Mouse (Mus musculus) midbrain, embryonic 12.5 days (tissue): ENCODE measurements at regions not wholly inside any gene's neighbourhood (a gene's known extent, or its start where the extent isn't known, plus 50 kb on each side); places are given as distances from the start of the nearest gene placed in this dataset.

Source experiments
- ATAC-seq: fragments of 200-750 bp; cut with Nextera tagmentation; 2 replicates; pipeline ENCODE4 v1.8.0; 2017; ENCODE audit warnings: low read depth, moderate TSS enrichment, moderate library complexity; ENCODE audit not compliant: low FRiP score
- H3K27ac ChIP-seq: fragments of 300-500 bp; sonication (generic); replicated peaks from 2 replicates; pipeline ENCODE4 v1.5.1; 2016; ENCODE audit warnings: mild to moderate bottlenecking
- H3K27me3 ChIP-seq: fragments of 300-500 bp; sonication (generic); 2 replicates; pipeline ENCODE4 v1.6.1; 2016; ENCODE audit warnings: mild to moderate bottlenecking
- H3K36me3 ChIP-seq: fragments of 300-500 bp; sonication (generic); 2 replicates; pipeline ENCODE4 v1.6.1; 2016
- H3K4me1 ChIP-seq: fragments of 300-500 bp; sonication (generic); 2 replicates; pipeline ENCODE4 v1.6.1; 2016
- H3K4me2 ChIP-seq: fragments of 300-500 bp; sonication (generic); replicated peaks from 2 replicates; pipeline ENCODE4 v1.6.1; 2016; ENCODE audit warnings: mild to moderate bottlenecking, moderate library complexity
- H3K4me3 ChIP-seq: fragments of 300-500 bp; sonication (generic); 2 replicates; pipeline ENCODE4 v1.5.1; 2016; ENCODE audit warnings: mild to moderate bottlenecking
- H3K9ac ChIP-seq: fragments of 300-500 bp; sonication (generic); replicated peaks from 2 replicates; pipeline ENCODE4 v1.6.1; 2016; ENCODE audit warnings: mild to moderate bottlenecking, moderate library complexity
- H3K9me3 ChIP-seq: fragments of 300-500 bp; sonication (generic); 2 replicates; pipeline ENCODE4 v1.6.1; 2016; ENCODE audit warnings: mild to moderate bottlenecking
- WGBS: fragments of 180-500 bp; shearing (Covaris S2); methylation state at CpG from one replicate; pipeline ENCODE4 v1.1.7; 2016; 5-methylcytosine and 5-hydroxymethylcytosine counted together

- H3K27me3 ChIP-seq, result no peaks in the 10 kb centered on the region
- H3K9me3 ChIP-seq, result no peaks in the 10 kb centered on the region
- no peaks in the 10 kb centered on the region for H3K4me1 ChIP-seq
- no peaks in the 10 kb centered on the region for H3K36me3 ChIP-seq
- H3K4me3 ChIP-seq, result no peak overlapping the region
- no peak overlapping the region for H3K4me2 ChIP-seq
- 82% methylated on average over 10 of the region's 10 CpGs for WGBS
- no peak overlapping the region for H3K27ac ChIP-seq
- no peak for ATAC-seq
- no peak overlapping the region for H3K9ac ChIP-seq
These were observed 161.5 kb downstream of the Ajap1 start for GRCm38 (mm10) chr4:153321085-153321484.

GRCm38 (mm10) chr4:153320602-153321001, 162.0 kb downstream of the Ajap1 start:
- Histone ChIP-seq H3K27ac (no peak overlapping the region), H3K9me3 (no peaks in the 10 kb centered on the region), H3K27me3 (no peaks in the 10 kb centered on the region), H3K4me3 (no peak overlapping the region), H3K9ac (no peak overlapping the region), H3K4me1 (no peaks in the 10 kb centered on the region), H3K4me2 (no peak overlapping the region), H3K36me3 (no peaks in the 10 kb centered on the region)
- ATAC-seq, result 0 out of 2 replicates have a peak, but pooled peaks have one; percentile 44
- 69% methylated on average over 9 of the region's 9 CpGs for WGBS

- H3K4me1 ChIP-seq, result no peaks in the 10 kb centered on the region
- 75% methylated on average over 16 of the region's 16 CpGs for WGBS
- H3K27me3 ChIP-seq, result no peaks in the 10 kb centered on the region
- H3K9me3 ChIP-seq, result no peaks in the 10 kb centered on the region
- no peak overlapping the region for H3K4me3 ChIP-seq
- ATAC-seq, result no peak
- H3K36me3 ChIP-seq, result no peaks in the 10 kb centered on the region
- no peak overlapping the region for H3K9ac ChIP-seq
- H3K27ac ChIP-seq, result peak overlapping the region; percentile 42; the same call in 1 of the 2 replicates
- no peak overlapping the region for H3K4me2 ChIP-seq
These were observed 165.5 kb downstream of the Ajap1 start for GRCm38 (mm10) chr4:153316964-153317724.

- Histone ChIP-seq H3K27ac (peak overlapping the region; percentile 42; the same call in 1 of the 2 replicates), H3K4me3 (no peak overlapping the region), H3K9me3 (no peaks in the 10 kb centered on the region), H3K4me2 (no peak overlapping the region), H3K36me3 (no peaks in the 10 kb centered on the region), H3K9ac (no peak overlapping the region), H3K4me1 (no peaks in the 10 kb centered on the region), H3K27me3 (no peaks in the 10 kb centered on the region)
- no peak for ATAC-seq
- WGBS, result 83% methylated on average over 4 of the region's 4 CpGs
These were observed 166.1 kb downstream of the Ajap1 start for GRCm38 (mm10) chr4:153316519-153316918.

GRCm38 (mm10) chr4:153313961-153314360, 168.7 kb downstream of the Ajap1 start:
- Histone ChIP-seq H3K4me3 (no peak overlapping the region), H3K27me3 (no peaks in the 10 kb centered on the region), H3K4me2 (no peak overlapping the region), H3K27ac (no peak overlapping the region), H3K9me3 (no peaks in the 10 kb centered on the region), H3K4me1 (no peaks in the 10 kb centered on the region), H3K9ac (no peak overlapping the region), H3K36me3 (no peaks in the 10 kb centered on the region)
- 95% methylated on average over 12 of the region's 12 CpGs for WGBS
- ATAC-seq, result no peak

GRCm38 (mm10) chr4:153311574-153311973, 171.0 kb downstream of the Ajap1 start:
- no peak for ATAC-seq
- Histone ChIP-seq H3K27ac (no peak overlapping the region), H3K9me3 (no peaks in the 10 kb centered on the region), H3K9ac (no peak overlapping the region), H3K4me1 (no peaks in the 10 kb centered on the region), H3K27me3 (no peaks in the 10 kb centered on the region), H3K4me3 (no peak overlapping the region), H3K36me3 (no peaks in the 10 kb centered on the region), H3K4me2 (no peak overlapping the region)
- 56% methylated on average over 5 of the region's 5 CpGs for WGBS

- Histone ChIP-seq H3K4me1 (no peaks in the 10 kb centered on the region), H3K4me3 (no peak overlapping the region), H3K4me2 (no peak overlapping the region), H3K9me3 (no peaks in the 10 kb centered on the region), H3K9ac (no peak overlapping the region), H3K27me3 (no peaks in the 10 kb centered on the region), H3K27ac (no peak overlapping the region), H3K36me3 (no peaks in the 10 kb centered on the region)
- WGBS, result 81% methylated on average over 2 of the region's 2 CpGs
- ATAC-seq, result no peak
These were observed 172.0 kb downstream of the Ajap1 start for GRCm38 (mm10) chr4:153310641-153311040.

- no peak overlapping the region for H3K4me2 ChIP-seq
- H3K4me3 ChIP-seq, result no peak overlapping the region
- no peaks in the 10 kb centered on the region for H3K4me1 ChIP-seq
- no peaks in the 10 kb centered on the region for H3K9me3 ChIP-seq
- no peak overlapping the region for H3K9ac ChIP-seq
- no peaks in the 10 kb centered on the region for H3K36me3 ChIP-seq
- no peak for ATAC-seq
- no peaks in the 10 kb centered on the region for H3K27me3 ChIP-seq
- no peak overlapping the region for H3K27ac ChIP-seq
- WGBS, result 66% methylated on average over 5 of the region's 5 CpGs
These were observed 179.1 kb downstream of the Ajap1 start for GRCm38 (mm10) chr4:153303521-153303920.

- no peak for ATAC-seq
- H3K27ac ChIP-seq, result no peak overlapping the region
- H3K4me2 ChIP-seq, result no peak overlapping the region
- H3K36me3 ChIP-seq, result no peaks in the 10 kb centered on the region
- H3K4me3 ChIP-seq, result no peak overlapping the region
- H3K9me3 ChIP-seq, result no peaks in the 10 kb centered on the region
- WGBS, result 91% methylated on average over 4 of the region's 4 CpGs
- no peaks in the 10 kb centered on the region for H3K4me1 ChIP-seq
- no peak overlapping the region for H3K9ac ChIP-seq
- no peaks in the 10 kb centered on the region for H3K27me3 ChIP-seq
These were observed 179.8 kb downstream of the Ajap1 start for GRCm38 (mm10) chr4:153302855-153303254.

GRCm38 (mm10) chr4:153298277-153298676, 184.3 kb downstream of the Ajap1 start:
- H3K4me2 ChIP-seq, result no peak overlapping the region
- WGBS, result 92% methylated on average over 5 of the region's 5 CpGs

GRCm38 (mm10) chr4:153294828-153295227, 187.8 kb downstream of the Ajap1 start:
- Histone ChIP-seq H3K36me3 (no peaks in the 10 kb centered on the region), H3K4me1 (peaks cover 28% of the 10 kb centered on the region; the same call in 1 of the 2 replicates), H3K9ac (no peak overlapping the region), H3K4me3 (no peak overlapping the region), H3K27me3 (peaks cover 9% of the 10 kb centered on the region), H3K4me2 (no peak overlapping the region), H3K27ac (no peak overlapping the region), H3K9me3 (no peaks in the 10 kb centered on the region)
- 28% methylated on average over 6 of the region's 6 CpGs for WGBS
- ATAC-seq, result no peak

More at GRCm38 (mm10) chr4:153298277-153298676, 184.3 kb downstream of the Ajap1 start:
- ATAC-seq, result no peak
- Histone ChIP-seq H3K27me3 (peaks cover 5% of the 10 kb centered on the region), H3K27ac (no peak overlapping the region), H3K36me3 (no peaks in the 10 kb centered on the region), H3K9ac (no peak overlapping the region), H3K9me3 (no peaks in the 10 kb centered on the region), H3K4me1 (peaks cover 14% of the 10 kb centered on the region; the same call in 1 of the 2 replicates), H3K4me3 (no peak overlapping the region)

GRCm38 (mm10) chr4:153293137-153293536, 189.5 kb downstream of the Ajap1 start:
- Histone ChIP-seq H3K27ac (0 out of 2 replicates have a peak overlapping the region, but pooled peaks have one; percentile 15), H3K4me3 (no peak overlapping the region), H3K9me3 (no peaks in the 10 kb centered on the region), H3K27me3 (peaks cover 9% of the 10 kb centered on the region), H3K4me2 (no peak overlapping the region), H3K36me3 (no peaks in the 10 kb centered on the region), H3K4me1 (peaks cover 28% of the 10 kb centered on the region; the same call in 1 of the 2 replicates), H3K9ac (no peak overlapping the region)
- WGBS, result 55% methylated on average over 3 of the region's 3 CpGs
- ATAC-seq, result no peak
